Mouse (Mus musculus): ENCODE results near the gene Trrap. TPM values are rescaled to one million over a fixed set of nuclear protein-coding genes. Genes with fewer than 3 reads are reported as not detected.

Gene Trrap
- polyA plus RNA-seq, 1 experiment from 2014 or later = 80.3 TPM

DNA sequence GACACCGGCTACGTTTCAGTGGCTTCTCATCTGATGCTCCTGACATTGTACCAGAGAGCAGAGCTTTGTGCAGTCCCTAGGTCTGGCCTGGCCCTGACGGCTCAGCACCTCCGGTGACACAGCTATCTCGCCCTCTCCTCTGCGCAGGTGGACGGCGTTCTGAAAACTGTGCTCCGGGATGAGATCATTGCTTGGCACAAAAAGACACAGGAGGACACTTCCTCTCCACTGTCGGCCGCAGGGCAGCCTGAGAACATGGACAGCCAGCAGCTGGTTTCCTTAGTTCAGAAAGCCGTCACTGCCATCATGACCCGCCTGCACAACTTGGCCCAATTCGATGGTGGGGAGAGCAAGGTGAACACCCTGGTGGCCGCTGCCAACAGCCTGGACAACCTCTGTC lies 91.0 kb downstream of the Trrap start:
- Histone ChIP-seq H3K9me3 (peaks cover 14% of the 10 kb centered on the region), H3K4me3 (no peak overlapping the region), H3K4me1 (replicated peaks) (0 out of 2 replicates have a peak, but pooled peaks cover 5% of the 10 kb centered on the region), H3K36me3 (peaks cover 79% of the 10 kb centered on the region), H3K27me3 (ENCODE audit: insufficient read depth, poor library complexity, severe bottlenecking) (no peaks in the 10 kb centered on the region), H3K27ac (no peak overlapping the region)
- WGBS = 95% methylated on average over 15 of the region's 15 CpGs
- DNase-seq (ENCODE audit: low spot score) = no peak

- peaks cover 72% of the 10 kb centered on the region for H3K36me3 ChIP-seq
- 0 out of 2 replicates have a peak, but pooled peaks cover 5% of the 10 kb centered on the region for H3K4me1 ChIP-seq (replicated peaks)
- 95% methylated on average over 9 of the region's 9 CpGs for WGBS
- no peak overlapping the region for H3K4me3 ChIP-seq
- peaks cover 14% of the 10 kb centered on the region for H3K9me3 ChIP-seq
- no peaks in the 10 kb centered on the region for H3K27me3 ChIP-seq (ENCODE audit: insufficient read depth, poor library complexity, severe bottlenecking)
- DNase-seq (ENCODE audit: low spot score) = no peak
- no peak overlapping the region for H3K27ac ChIP-seq
Observed at GRCm38 (mm10) chr5:144859284-144859683, 91.8 kb downstream of the Trrap start.

DNA sequence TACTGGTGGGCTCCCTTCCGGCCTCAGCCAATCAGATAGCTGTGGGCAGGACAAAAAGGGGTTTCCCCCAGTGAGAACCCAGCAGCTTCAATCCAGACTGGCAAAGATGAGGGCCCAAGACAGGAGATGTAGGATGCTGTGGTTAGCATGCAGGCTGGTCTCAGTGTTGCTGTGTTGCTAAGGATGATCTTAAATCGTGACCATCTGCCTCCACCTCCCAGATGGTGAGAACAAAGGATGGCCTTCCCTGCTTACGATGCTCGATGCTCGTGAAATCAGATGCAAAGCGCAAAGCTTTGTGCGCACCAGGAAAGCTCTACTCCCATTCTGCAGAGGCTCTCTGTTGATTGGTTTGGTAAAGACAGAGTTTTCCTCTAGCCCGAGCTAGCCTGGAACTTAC lies 93.4 kb downstream of the Trrap start:
- H3K27me3 ChIP-seq (ENCODE audit: insufficient read depth, poor library complexity, severe bottlenecking) = no peaks in the 10 kb centered on the region
- DNase-seq (ENCODE audit: low spot score) = no peak
- WGBS = 98% methylated on average over 8 of the region's 8 CpGs
- no peak overlapping the region for H3K4me3 ChIP-seq
- peaks cover 14% of the 10 kb centered on the region for H3K9me3 ChIP-seq
- 0 out of 2 replicates have a peak, but pooled peaks cover 3% of the 10 kb centered on the region for H3K4me1 ChIP-seq (replicated peaks)
- no peak overlapping the region for H3K27ac ChIP-seq
- H3K36me3 ChIP-seq = peaks cover 57% of the 10 kb centered on the region

DNA sequence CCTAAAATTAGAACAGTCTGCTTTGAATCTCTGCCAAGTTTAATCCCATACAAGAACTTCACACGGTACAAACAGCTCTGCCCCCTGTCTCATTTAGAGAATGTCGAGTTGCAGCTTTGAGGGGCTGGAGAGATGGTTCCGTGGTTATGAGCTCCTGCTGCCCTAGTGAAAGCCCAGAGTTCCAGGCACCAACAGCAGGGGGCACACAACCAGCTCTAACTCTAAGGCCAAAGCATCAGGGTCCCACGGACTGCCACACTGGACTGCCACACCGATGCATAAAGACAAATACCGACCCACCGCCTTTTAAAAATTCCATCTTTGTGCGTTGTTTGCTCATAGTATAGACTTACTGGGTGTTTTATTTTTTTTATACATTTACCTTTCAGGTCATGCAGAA lies 99.4 kb downstream of the Trrap start:
- WGBS = 92% methylated on average over 8 of the region's 8 CpGs
- Histone ChIP-seq H3K27me3 (ENCODE audit: insufficient read depth, poor library complexity, severe bottlenecking) (no peaks in the 10 kb centered on the region), H3K4me3 (no peak overlapping the region), H3K27ac (no peak overlapping the region), H3K4me1 (replicated peaks) (no peaks in the 10 kb centered on the region), H3K36me3 (0 out of 2 replicates have a peak, but pooled peaks cover 5% of the 10 kb centered on the region), H3K9me3 (no peaks in the 10 kb centered on the region)
- DNase-seq (ENCODE audit: low spot score) = no peak

GRCm38 (mm10) chr5:144869466-144869865 lies 101.9 kb downstream of the Trrap start:
- H3K9me3 ChIP-seq = no peaks in the 10 kb centered on the region
- H3K27ac ChIP-seq = no peak overlapping the region
- WGBS = 65% methylated on average over 7 of the region's 7 CpGs
- no peak overlapping the region for H3K4me3 ChIP-seq
- H3K27me3 ChIP-seq (ENCODE audit: insufficient read depth, poor library complexity, severe bottlenecking) = no peaks in the 10 kb centered on the region
- peaks cover 8% of the 10 kb centered on the region; the same call in 1 of the 2 replicates for H3K4me1 ChIP-seq (replicated peaks)
- 0 out of 2 replicates have a peak, but pooled peaks cover 5% of the 10 kb centered on the region for H3K36me3 ChIP-seq
- DNase-seq (ENCODE audit: low spot score) = no peak

DNA sequence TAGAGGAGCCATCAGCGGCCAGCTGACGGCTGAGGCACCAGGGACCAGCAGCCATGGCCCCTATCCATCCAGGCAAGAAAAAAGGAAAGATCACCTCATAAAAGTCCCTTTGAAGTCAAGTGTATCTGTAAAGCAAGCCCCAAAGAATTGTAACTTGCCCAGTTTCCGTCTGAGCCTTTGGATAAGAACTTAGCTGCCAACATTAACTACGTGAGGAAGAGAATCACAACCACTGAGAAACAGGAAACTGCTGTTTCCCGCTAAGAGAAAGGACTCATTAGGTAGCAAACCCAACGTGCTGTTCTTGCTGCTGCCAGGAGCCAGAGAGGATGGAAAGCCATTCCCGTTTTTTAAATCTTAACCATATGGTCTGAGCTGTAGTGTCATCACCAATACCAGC lies 103.2 kb downstream of the Trrap start:
- WGBS = 84% methylated on average over 7 of the region's 7 CpGs
- Histone ChIP-seq H3K9me3 (no peaks in the 10 kb centered on the region), H3K36me3 (0 out of 2 replicates have a peak, but pooled peaks cover 4% of the 10 kb centered on the region), H3K4me1 (replicated peaks) (peaks cover 18% of the 10 kb centered on the region; the same call in 1 of the 2 replicates), H3K27ac (no peak overlapping the region), H3K27me3 (ENCODE audit: insufficient read depth, poor library complexity, severe bottlenecking) (no peaks in the 10 kb centered on the region), H3K4me3 (no peak overlapping the region)
- no peak for DNase-seq (ENCODE audit: low spot score)

DNA sequence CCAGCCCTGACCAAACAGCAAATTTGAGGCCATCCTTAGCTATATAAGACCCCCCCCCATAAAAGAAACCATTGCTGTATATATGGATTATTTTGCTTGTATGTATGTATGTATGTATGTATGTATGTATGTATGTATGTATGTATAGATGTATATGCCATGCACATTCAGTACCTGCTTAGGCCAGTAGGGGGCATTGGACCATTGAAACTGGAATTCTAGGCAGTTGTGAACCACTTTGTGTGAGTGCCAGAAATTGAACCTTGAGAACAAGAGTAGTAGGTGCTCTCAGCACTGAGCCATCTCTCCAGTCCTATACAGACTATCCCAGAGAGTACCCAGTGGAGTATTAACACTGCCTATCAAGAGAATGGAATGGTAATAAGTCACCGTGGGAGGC lies 104.2 kb downstream of the Trrap start:
- H3K4me3 ChIP-seq = no peak overlapping the region
- H3K9me3 ChIP-seq = no peaks in the 10 kb centered on the region
- peaks cover 2% of the 10 kb centered on the region; the same call in 1 of the 2 replicates for H3K36me3 ChIP-seq
- DNase-seq (ENCODE audit: low spot score) = no peak
- 95% methylated on average over 1 of the region's 1 CpGs for WGBS
- H3K27me3 ChIP-seq (ENCODE audit: insufficient read depth, poor library complexity, severe bottlenecking) = no peaks in the 10 kb centered on the region
- 0 out of 2 replicates have a peak overlapping the region, but pooled peaks have one; percentile 5 for H3K27ac ChIP-seq
- H3K4me1 ChIP-seq (replicated peaks) = peaks cover 18% of the 10 kb centered on the region; the same call in 1 of the 2 replicates

- H3K27me3 ChIP-seq (ENCODE audit: insufficient read depth, poor library complexity, severe bottlenecking) = no peaks in the 10 kb centered on the region
- H3K36me3 ChIP-seq = peaks cover 7% of the 10 kb centered on the region; the same call in 1 of the 2 replicates
- H3K4me1 ChIP-seq (replicated peaks) = peaks cover 18% of the 10 kb centered on the region; the same call in 1 of the 2 replicates
- peak; percentile 20 for DNase-seq (ENCODE audit: low spot score)
- H3K27ac ChIP-seq = peak overlapping the region; percentile 62
- no peak overlapping the region for H3K4me3 ChIP-seq
- WGBS = 77% methylated on average over 5 of the region's 5 CpGs
- no peaks in the 10 kb centered on the region for H3K9me3 ChIP-seq
Observed at GRCm38 (mm10) chr5:144872326-144872725, 104.8 kb downstream of the Trrap start.

DNA sequence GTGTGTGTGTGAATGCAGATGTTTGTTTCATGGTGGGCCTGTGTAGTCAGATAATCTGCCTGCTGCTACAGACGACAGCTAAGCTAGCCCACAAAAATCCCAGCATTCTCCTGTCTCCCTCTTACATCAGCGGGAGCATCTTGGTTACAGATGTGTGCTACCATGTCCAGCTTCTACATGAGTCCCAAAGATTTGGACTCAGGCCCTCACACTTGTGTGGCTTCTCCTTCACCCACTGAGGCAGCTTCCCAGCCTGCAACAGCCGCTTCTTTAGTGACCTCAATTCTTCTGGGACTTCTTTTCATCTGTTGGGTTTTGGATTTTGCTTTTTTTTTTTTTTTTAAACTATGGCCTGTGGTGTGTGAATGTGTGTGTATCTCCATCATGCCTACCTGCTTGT lies 105.3 kb downstream of the Trrap start:
- H3K27me3 ChIP-seq (ENCODE audit: insufficient read depth, poor library complexity, severe bottlenecking) = no peaks in the 10 kb centered on the region
- peak overlapping the region; percentile 62; the same call in 1 of the 2 replicates for H3K27ac ChIP-seq
- 80% methylated on average over 3 of the region's 3 CpGs for WGBS
- H3K4me1 ChIP-seq (replicated peaks) = peaks cover 18% of the 10 kb centered on the region; the same call in 1 of the 2 replicates
- H3K4me3 ChIP-seq = no peak overlapping the region
- H3K36me3 ChIP-seq = peaks cover 13% of the 10 kb centered on the region; the same call in 1 of the 2 replicates
- H3K9me3 ChIP-seq = no peaks in the 10 kb centered on the region
- DNase-seq (ENCODE audit: low spot score) = no peak

- 82% methylated on average over 6 of the region's 6 CpGs for WGBS
- H3K4me3 ChIP-seq = no peak overlapping the region
- H3K9me3 ChIP-seq = no peaks in the 10 kb centered on the region
- no peak for DNase-seq (ENCODE audit: low spot score)
- H3K4me1 ChIP-seq (replicated peaks) = peaks cover 18% of the 10 kb centered on the region; the same call in 1 of the 2 replicates
- H3K27ac ChIP-seq = no peak overlapping the region
- peaks cover 36% of the 10 kb centered on the region for H3K36me3 ChIP-seq
- no peaks in the 10 kb centered on the region for H3K27me3 ChIP-seq (ENCODE audit: insufficient read depth, poor library complexity, severe bottlenecking)
Observed at GRCm38 (mm10) chr5:144875227-144875626, 107.7 kb downstream of the Trrap start.

GRCm38 (mm10) chr5:144875892-144876291 lies 108.4 kb downstream of the Trrap start:
- Histone ChIP-seq H3K4me1 (replicated peaks) (peaks cover 18% of the 10 kb centered on the region; the same call in 1 of the 2 replicates), H3K27ac (no peak overlapping the region), H3K9me3 (no peaks in the 10 kb centered on the region), H3K36me3 (peaks cover 43% of the 10 kb centered on the region), H3K27me3 (ENCODE audit: insufficient read depth, poor library complexity, severe bottlenecking) (no peaks in the 10 kb centered on the region), H3K4me3 (no peak overlapping the region)
- WGBS = 20% methylated on average over 13 of the region's 13 CpGs
- DNase-seq (ENCODE audit: low spot score) = peak; percentile 66

GRCm38 (mm10) chr5:144877021-144877420 lies 109.5 kb downstream of the Trrap start:
- Histone ChIP-seq H3K4me3 (no peak overlapping the region), H3K4me1 (replicated peaks) (peaks cover 17% of the 10 kb centered on the region; the same call in 1 of the 2 replicates), H3K27ac (no peak overlapping the region), H3K9me3 (no peaks in the 10 kb centered on the region), H3K36me3 (peaks cover 54% of the 10 kb centered on the region), H3K27me3 (ENCODE audit: insufficient read depth, poor library complexity, severe bottlenecking) (no peaks in the 10 kb centered on the region)
- WGBS = 92% methylated on average over 15 of the region's 15 CpGs
- no peak for DNase-seq (ENCODE audit: low spot score)

DNA sequence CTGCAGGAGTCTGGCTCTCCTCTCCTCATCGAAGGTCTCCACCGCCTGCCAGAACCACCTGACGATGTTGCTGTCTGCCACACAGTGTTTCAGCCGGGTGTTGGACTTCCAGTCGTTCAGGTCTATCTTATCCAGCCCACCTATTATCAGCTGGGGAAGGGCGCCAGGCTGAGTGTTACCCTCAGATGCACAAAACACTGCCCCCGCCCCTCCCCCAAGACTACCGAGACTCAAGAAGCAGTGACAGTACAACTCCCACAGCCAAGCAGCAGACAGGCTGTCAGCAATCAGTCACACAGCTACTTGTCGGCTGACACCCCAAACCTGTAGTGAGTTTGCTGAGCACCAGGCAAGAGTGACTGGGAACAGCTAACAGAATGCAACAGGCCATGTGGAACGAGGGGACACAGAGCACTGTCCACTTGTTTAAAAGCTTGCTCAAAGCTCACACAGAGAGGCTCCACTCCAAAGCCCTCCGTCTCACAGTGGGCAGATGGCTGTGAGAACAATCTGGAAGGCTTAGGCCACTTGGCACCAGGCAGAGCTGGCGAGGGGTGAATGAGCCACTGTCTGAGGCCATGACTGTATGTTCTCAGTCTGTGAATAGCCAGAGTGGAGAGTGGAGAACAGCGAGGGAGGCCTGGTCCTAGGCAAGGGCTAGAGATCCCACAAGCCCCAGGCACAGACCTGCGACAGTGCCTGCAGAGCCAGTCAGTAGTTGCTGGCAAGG lies 114.3 kb downstream of the Trrap start:
- Histone ChIP-seq H3K4me1 (replicated peaks) (no peaks in the 10 kb centered on the region), H3K36me3 (peaks cover 100% of the 10 kb centered on the region), H3K27ac (no peak overlapping the region), H3K4me3 (no peak overlapping the region), H3K9me3 (no peaks in the 10 kb centered on the region), H3K27me3 (ENCODE audit: insufficient read depth, poor library complexity, severe bottlenecking) (no peaks in the 10 kb centered on the region)
- DNase-seq (ENCODE audit: low spot score) = no peak
- 89% methylated on average over 14 of the region's 14 CpGs for WGBS

Data from hindbrain, embryonic 10.5 days (tissue).